Mouse (Mus musculus): ENCODE results near the gene Smad1.

- TF ChIP-seq EP300 (IDR thresholded peaks at IDR 0.05; ENCODE audit: low read depth) (no peak), CTCF (IDR thresholded peaks at IDR 0.05; ENCODE audit: low read depth) (no peak)
Measured at GRCm38 (mm10) chr8:79362430-79362829, 36.9 kb downstream of the Smad1 start.
